Mouse (Mus musculus): ENCODE measurements at regions not wholly inside any gene's neighbourhood (a gene's known extent, or its start where the extent isn't known, plus 50 kb on each side); places are given as distances from the start of the nearest gene placed in this dataset.

DNA sequence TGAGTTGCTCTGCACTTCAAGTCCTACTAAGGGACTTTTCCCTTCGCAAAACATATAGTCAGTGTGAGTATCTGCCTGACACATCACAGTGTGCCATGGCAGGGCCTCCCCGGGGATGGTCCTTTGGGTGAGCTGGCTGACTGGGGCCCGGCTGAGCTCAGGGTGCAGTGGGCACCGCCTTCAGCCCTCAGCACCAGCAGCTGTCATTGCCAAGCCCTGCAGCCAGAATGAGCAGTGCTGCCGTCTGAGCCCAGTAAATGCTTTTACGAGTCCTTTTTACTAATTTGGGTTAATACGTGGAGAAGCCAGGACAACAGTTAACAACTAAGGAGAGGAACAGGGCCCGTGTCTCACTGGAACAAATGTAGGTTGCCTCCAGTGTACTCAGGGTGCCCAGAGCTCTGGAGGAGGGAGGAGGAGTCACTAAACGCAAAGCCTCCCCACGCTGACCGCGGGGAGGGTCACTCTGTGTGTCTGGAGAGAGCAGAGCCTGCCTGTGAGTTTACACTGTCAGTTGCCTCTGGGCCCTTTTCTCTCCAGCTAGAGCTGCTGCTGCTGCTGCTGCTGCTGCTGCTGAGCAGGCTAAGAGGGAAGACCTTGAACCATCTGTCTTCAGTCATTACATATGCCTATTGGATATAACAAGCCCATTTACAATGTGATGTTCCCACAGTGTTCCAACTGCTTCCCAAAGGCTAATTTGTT, 60.1 kb upstream of the Vps8 start:
- no peak for DNase-seq (ENCODE audit: low read depth, low spot score)

- DNase-seq (ENCODE audit: low read depth, low spot score) = no peak
Observed at GRCm38 (mm10) chr16:21364885-21365284, 58.0 kb upstream of the Vps8 start.

- DNase-seq (ENCODE audit: low read depth, low spot score) = no peak
Observed at GRCm38 (mm10) chr16:21367449-21367848, 55.5 kb upstream of the Vps8 start.

GRCm38 (mm10) chr16:21368821-21369220, 54.1 kb upstream of the Vps8 start:
- no peak for DNase-seq (ENCODE audit: low read depth, low spot score)

- DNase-seq (ENCODE audit: low read depth, low spot score) = no peak
Observed at GRCm38 (mm10) chr16:21369569-21370512, 53.1 kb upstream of the Vps8 start.

All from retina, postnatal 7 days (tissue).